Mouse (Mus musculus) cortical plate, adult 2 months (tissue): ENCODE measurements around the gene Ttll8.

Source experiments
- CTCF ChIP-seq: fragments of 200-500 bp; IDR thresholded peaks from 2 replicates; pipeline ENCODE4 v1.5.1; 2011; ENCODE audit warnings: mild to moderate bottlenecking, control low read depth, low read length; ENCODE audit not compliant: insufficient read depth; ENCODE audit errors: extremely low read depth
- POLR2A ChIP-seq: fragments of 200-500 bp; IDR thresholded peaks from 2 replicates; pipeline ENCODE4 v1.6.1; 2011; ENCODE audit warnings: mild to moderate bottlenecking, low read length, control low read depth; ENCODE audit not compliant: insufficient read depth; ENCODE audit errors: extremely low read depth

DNA sequence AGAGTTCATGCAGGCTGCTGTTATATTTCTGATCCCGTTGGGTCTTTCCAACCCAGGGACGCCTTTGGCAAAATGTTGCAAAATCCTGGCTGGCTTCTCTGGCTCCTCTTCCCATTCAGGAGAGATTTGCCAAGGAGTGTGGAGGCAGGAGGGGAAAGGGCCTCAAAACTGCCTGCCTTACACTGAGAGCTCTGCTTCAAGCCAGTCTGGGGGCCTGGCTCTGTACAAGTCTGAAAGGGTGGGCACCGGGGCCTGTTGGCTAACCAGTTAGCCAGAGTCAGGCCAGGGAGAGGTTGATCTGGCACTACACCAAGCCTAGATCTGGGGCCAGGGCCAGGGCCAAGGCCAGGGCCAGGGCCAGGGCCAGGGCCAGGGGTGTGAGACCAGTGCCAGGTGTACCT lies 96.1 kb downstream of the Ttll8 start:
- TF ChIP-seq CTCF (no peak), POLR2A (no peak)
